Comparison of ENCODE assay signal across 8 mouse cellular contexts in the genomic region with DNA sequence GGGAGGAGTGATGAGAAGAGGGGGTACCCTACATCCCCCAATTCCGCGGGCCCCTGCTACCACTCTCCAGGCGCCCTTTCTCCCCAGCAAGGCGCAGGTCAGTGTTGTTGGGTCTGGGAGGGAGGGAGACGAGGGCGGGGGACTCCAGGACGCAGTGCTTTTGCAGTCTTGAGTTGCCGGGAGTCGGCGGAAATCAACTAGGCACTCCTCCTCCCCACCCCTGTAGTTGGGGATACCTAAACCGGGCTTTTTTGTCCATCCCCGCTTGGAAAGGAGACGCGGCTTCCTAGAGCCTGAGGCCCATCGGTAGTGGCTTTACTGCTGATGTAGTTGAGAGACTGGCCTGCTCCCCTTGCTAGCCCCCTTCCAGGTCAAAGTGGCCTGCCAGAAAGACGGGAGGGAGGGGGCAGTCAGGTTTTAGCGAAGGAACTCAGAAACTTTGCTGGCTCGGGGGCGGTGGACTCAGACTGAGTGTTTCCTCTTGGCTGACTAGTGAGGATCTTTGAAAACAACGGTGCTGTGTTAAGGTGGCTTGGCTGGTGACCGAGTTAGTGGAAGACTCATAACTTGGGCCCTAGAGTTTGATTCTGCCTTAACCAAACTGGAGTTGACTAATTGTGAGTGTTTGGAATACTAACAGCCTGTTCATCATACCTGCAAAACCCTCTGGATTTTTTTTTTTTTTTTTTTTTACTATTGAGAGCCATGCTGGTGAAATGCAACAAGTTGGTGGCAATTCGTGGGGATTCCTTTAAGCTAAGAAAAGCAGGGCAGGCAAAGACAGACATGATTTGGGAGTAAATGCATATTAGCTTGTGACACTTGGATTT. TPM values are rescaled to one million over a fixed set of nuclear protein-coding genes. Genes with fewer than 3 reads are reported as not detected.
A peak's percentile ranks its signal among the peaks of the same experiment; 100 is the strongest.
DNase-seq lines count a peak whose midpoint lies in the region; ATAC-seq and TF ChIP-seq lines count a peak whose summit lies in the region.

No protein-coding gene starts in this region.

- TF ChIP-seq POLR2A in bone marrow, adult 2 months (IDR thresholded peaks at IDR 0.05; ENCODE audit: borderline replicate concordance, control insufficient read depth, low read depth, low read length), result no peak

- H3K27me3 ChIP-seq in C2C12 (ENCODE audit: control insufficient read depth, insufficient read depth, insufficient read length), result no peaks in the 10 kb centered on the region
- no peaks in the 10 kb centered on the region for H3K27me3 ChIP-seq in heart, embryonic 12.5 days (replicated peaks)
- no peaks in the 10 kb centered on the region for H3K27me3 ChIP-seq in limb, embryonic 15.5 days

- peak overlapping the region; percentile 87 for H3ac ChIP-seq in C2C12 (ENCODE audit: control insufficient read depth, insufficient read length, low read depth)

- peak overlapping the region; percentile 68 for H3K4me3 ChIP-seq in C2C12 (ENCODE audit: insufficient read depth, poor library complexity, severe bottlenecking)
- H3K4me3 ChIP-seq in bone marrow, adult 2 months (replicated peaks; ENCODE audit: control insufficient read depth, low read depth, low read length), result peak overlapping the region; percentile 86
- peak overlapping the region; percentile 82 for H3K4me3 ChIP-seq in heart, embryonic 12.5 days
- H3K4me3 ChIP-seq in limb, embryonic 15.5 days, result peak overlapping the region; percentile 81

- WGBS in bone marrow, adult 2 months, result 2% methylated on average over 22 of the region's 22 CpGs
- 2% methylated on average over 22 of the region's 22 CpGs for WGBS in heart, embryonic 12.5 days
- under 1% methylated on average over 21 of the region's 22 CpGs for WGBS in limb, embryonic 15.5 days

- H3K36me3 ChIP-seq in C2C12 (ENCODE audit: control insufficient read depth, insufficient read depth), result no peaks in the 10 kb centered on the region
- H3K36me3 ChIP-seq in heart, embryonic 12.5 days, result peaks cover 27% of the 10 kb centered on the region
- H3K36me3 ChIP-seq in limb, embryonic 15.5 days, result peaks cover 23% of the 10 kb centered on the region

- peak; percentile 40 for DNase-seq in heart, adult 8-10 months (ENCODE audit: low spot score)
- DNase-seq in heart, adult 11 months, result no peak
- DNase-seq in naive thymus-derived CD4-positive, alpha-beta T cell, adult 2 months (ENCODE audit: low read depth), result peak; percentile 60
- no peak for DNase-seq in layer of hippocampus, postnatal 36 days

- peak overlapping the region; percentile 59; the same call in 1 of the 2 replicates for H3K27ac ChIP-seq in bone marrow, adult 2 months (ENCODE audit: control insufficient read depth, insufficient read depth, low read depth, low read length, poor library complexity)
- H3K27ac ChIP-seq in heart, embryonic 12.5 days (ENCODE audit: poor library complexity, severe bottlenecking), result peak overlapping the region; percentile 83
- peak overlapping the region; percentile 93 for H3K27ac ChIP-seq in limb, embryonic 15.5 days

- H3K79me2 ChIP-seq in C2C12 (ENCODE audit: control insufficient read depth, insufficient read depth), result no peaks in the 10 kb centered on the region

- H3K4me1 ChIP-seq in bone marrow, adult 2 months (ENCODE audit: control insufficient read depth, insufficient read depth, low read length), result no peaks in the 10 kb centered on the region; the same call in 1 of the 2 replicates
- peaks cover 33% of the 10 kb centered on the region for H3K4me1 ChIP-seq in heart, embryonic 12.5 days (replicated peaks)
- peaks cover 41% of the 10 kb centered on the region for H3K4me1 ChIP-seq in limb, embryonic 15.5 days

- H3K9me3 ChIP-seq in heart, embryonic 12.5 days (replicated peaks), result no peaks in the 10 kb centered on the region
- no peaks in the 10 kb centered on the region for H3K9me3 ChIP-seq in limb, embryonic 15.5 days

- H3K79me3 ChIP-seq in C2C12 (ENCODE audit: low read depth), result no peaks in the 10 kb centered on the region

- ATAC-seq in heart, embryonic 12.5 days (ENCODE audit: insufficient number of reproducible peaks, low FRiP score), result peak; percentile 70
- peak; percentile 36; the same call in 1 of the 2 replicates for ATAC-seq in limb, embryonic 15.5 days (ENCODE audit: insufficient number of reproducible peaks, low FRiP score, low TSS enrichment, low read depth)

- peak overlapping the region; percentile 86 for H3K9ac ChIP-seq in heart, embryonic 12.5 days
- peak overlapping the region; percentile 72 for H3K9ac ChIP-seq in limb, embryonic 15.5 days

- H3K4me2 ChIP-seq in heart, embryonic 12.5 days, result peak overlapping the region; percentile 93
- H3K4me2 ChIP-seq in limb, embryonic 15.5 days, result peak overlapping the region; percentile 71

- TF ChIP-seq CTCF in C2C12 (IDR thresholded peaks at IDR 0.05; ENCODE audit: control insufficient read depth, insufficient read depth, insufficient read length), result no peak
- no peak for TF ChIP-seq CTCF in bone marrow, adult 2 months (IDR thresholded peaks at IDR 0.05; ENCODE audit: control insufficient read depth, insufficient read depth, low read length)

TF ChIP-seq in C2C12, 6 proteins besides CTCF, POLR2A, EP300 and RAD21:
- no peak for TF ChIP-seq USF1 (IDR thresholded peaks at IDR 0.05; ENCODE audit: low read depth)
- no peak for TF ChIP-seq MYOD1 (IDR thresholded peaks at IDR 0.05; ENCODE audit: control insufficient read depth, insufficient read length, low read depth)
- TF ChIP-seq FOSL1 (IDR thresholded peaks at IDR 0.05; ENCODE audit: insufficient read depth, low read length, poor library complexity, severe bottlenecking), result no peak
- no peak for TF ChIP-seq MAX (IDR thresholded peaks at IDR 0.05)
- no peak for TF ChIP-seq CEBPB (IDR thresholded peaks at IDR 0.05; ENCODE audit: low read depth)
- TF ChIP-seq MYOG (IDR thresholded peaks at IDR 0.05; ENCODE audit: control insufficient read depth, extremely low read depth, insufficient read length), result no peak
TF ChIP-seq in C2C12: peak in this region for 0.

RNA-seq across cellular contexts. Expression of gene Slc41a1, which starts 1.2 kb away (rescaled TPM):
- 10 to 100 TPM; 51.3 to 79.6 (median 60.3) TPM for total RNA-seq in heart, adult 8-10 months (2022)
- 6.7 TPM for polyA plus RNA-seq in C2C12 (2012; fragmentation: generic; extraction: Trizol)
- 1.4 and 2.2 TPM in 2 replicates for polyA plus RNA-seq in bone marrow, adult 2 months (2011; ENCODE audit: insufficient read depth, insufficient read length, low replicate concordance, missing spikeins)
- 7.8 and 10.2 TPM in 2 replicates for polyA plus RNA-seq in heart, embryonic 12.5 days (2016; fragmentation: Nextera tagmentation; extraction: Ambion mirVana)
- polyA plus RNA-seq in limb, embryonic 15.5 days (2015; fragmentation: Nextera tagmentation; extraction: Ambion mirVana), result 16.4 and 18.8 TPM in 2 replicates
- total RNA-seq in layer of hippocampus, postnatal 36 days (2021), result 10 to 100 TPM; 55.5 to 64.4 TPM

RNA-seq across cellular contexts. Expression of gene Pm20d1, which starts 31.3 kb away (rescaled TPM):
- total RNA-seq in heart, adult 8-10 months (2022), result 10 to 100 TPM in 1 of 4 experiments, 1 to 10 TPM in 3; 7.1 to 10.1 (median 8.0) TPM
- polyA plus RNA-seq in C2C12 (2012; fragmentation: generic; extraction: Trizol), result 0.01 TPM
- 0.35 TPM in 1 of 2 replicates, not detected in the other for polyA plus RNA-seq in bone marrow, adult 2 months (2011; ENCODE audit: insufficient read depth, insufficient read length, low replicate concordance, missing spikeins)
- polyA plus RNA-seq in heart, embryonic 12.5 days (2016; fragmentation: Nextera tagmentation; extraction: Ambion mirVana), result 1.3 and 1.7 TPM in 2 replicates
- 0.24 and 0.29 TPM in 2 replicates for polyA plus RNA-seq in limb, embryonic 15.5 days (2015; fragmentation: Nextera tagmentation; extraction: Ambion mirVana)
- 1 to 10 TPM; 1.8 to 2.2 TPM for total RNA-seq in layer of hippocampus, postnatal 36 days (2021)

RNA-seq across cellular contexts. Expression of gene Rab29, which starts 38.5 kb away (rescaled TPM):
- total RNA-seq in heart, adult 8-10 months (2022), result 10 to 100 TPM in 3 of 4 experiments, 1 to 10 TPM in 1; 8.9 to 13.5 (median 10.5) TPM
- polyA plus RNA-seq in C2C12 (2012; fragmentation: generic; extraction: Trizol), result 3.7 TPM
- polyA plus RNA-seq in bone marrow, adult 2 months (2011; ENCODE audit: insufficient read depth, insufficient read length, low replicate concordance, missing spikeins), result 14.6 and 15.7 TPM in 2 replicates
- polyA plus RNA-seq in heart, embryonic 12.5 days (2016; fragmentation: Nextera tagmentation; extraction: Ambion mirVana), result 12.4 and 13.2 TPM in 2 replicates
- 29.8 and 30.1 TPM in 2 replicates for polyA plus RNA-seq in limb, embryonic 15.5 days (2015; fragmentation: Nextera tagmentation; extraction: Ambion mirVana)
- 10 to 100 TPM in 1 of 2 experiments, 1 to 10 TPM in 1; 9.9 to 10.7 TPM for total RNA-seq in layer of hippocampus, postnatal 36 days (2021)

Comparison
In these comparisons a context has a peak if more than half of its experiments do, and no peak if none do; other contexts are left out.
1. DNase-seq: peak in heart, adult 8-10 months (single experiment) and naive thymus-derived CD4-positive, alpha-beta T cell, adult 2 months (single experiment); none in heart, adult 11 months (single experiment) and layer of hippocampus, postnatal 36 days (0 of 2).
2. Peak in every context shown above with its lines, with median percentiles within 50 percentile points of each other: H3K4me3 ChIP-seq and H3K27ac ChIP-seq.